8 mouse cellular contexts compared by ENCODE assay signal in the genomic region with DNA sequence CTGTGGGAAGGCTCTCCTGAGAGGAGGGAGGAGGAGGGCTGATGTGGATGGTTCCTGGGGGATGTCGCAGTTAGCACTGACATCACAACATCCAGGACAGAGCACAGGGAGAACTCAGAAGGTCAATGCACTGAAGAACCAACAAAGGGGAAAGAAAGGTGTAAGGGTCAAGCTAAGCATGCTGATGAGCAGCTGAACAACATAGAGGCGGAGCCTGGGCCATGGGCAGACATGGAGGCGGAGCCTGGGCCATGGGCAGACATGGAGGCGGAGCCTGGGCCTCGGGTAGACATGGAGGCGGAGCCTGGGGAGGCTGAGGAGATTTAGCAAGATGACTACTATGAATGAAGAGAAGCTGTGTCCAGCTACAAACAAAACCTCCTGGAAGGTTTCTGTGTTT. TPM values are rescaled to one million over a fixed set of nuclear protein-coding genes. Genes with fewer than 3 reads are reported as not detected.
A peak's percentile ranks its signal among the peaks of the same experiment; 100 is the strongest.
DNase-seq lines count a peak whose midpoint lies in the region; ATAC-seq and TF ChIP-seq lines count a peak whose summit lies in the region.

No protein-coding gene starts in this region.

- TF ChIP-seq EP300 in liver, postnatal 0 days (IDR thresholded peaks at IDR 0.05; ENCODE audit: low read depth): no peak

- peak; percentile 86 for ATAC-seq in kidney, postnatal 0 days (replicated peaks; ENCODE audit: low FRiP score, low read depth)
- no peak for ATAC-seq in kidney, embryonic 14.5 days (ENCODE audit: low FRiP score, low TSS enrichment)
- ATAC-seq in erythroblast, adult 5-6 weeks (replicated peaks; ENCODE audit: low FRiP score, poor library complexity, severe bottlenecking): peak; percentile 89
- peak; percentile 85 for ATAC-seq in liver, postnatal 0 days
- no peak for ATAC-seq in inflammation-experienced regulatory T-cells, adult 6 months

- DNase-seq in kidney, postnatal 0 days (ENCODE audit: low spot score): no peak
- peak; percentile 34 for DNase-seq in ES-CJ7 (ENCODE audit: low read depth, low spot score)
- peak; percentile 69 for DNase-seq in liver, postnatal 0 days
- no peak for DNase-seq in gastrocnemius, postnatal 4 days (ENCODE audit: low spot score in 2 of 2)
- no peak for DNase-seq in urinary bladder, postnatal 10 days (ENCODE audit: low spot score)

- no peak overlapping the region for H3K27ac ChIP-seq in kidney, postnatal 0 days
- no peak overlapping the region for H3K27ac ChIP-seq in kidney, embryonic 14.5 days (ENCODE audit: low read depth, low read length)
- H3K27ac ChIP-seq in liver, postnatal 0 days (ENCODE audit: low read depth): no peak overlapping the region

- 86% methylated on average over 6 of the region's 6 CpGs for WGBS in kidney, postnatal 0 days
- WGBS in kidney, embryonic 14.5 days: 82% methylated on average over 6 of the region's 6 CpGs
- WGBS in liver, postnatal 0 days (ENCODE audit: insufficient replicate concordance): 69% methylated on average over 6 of the region's 6 CpGs

- no peaks in the 10 kb centered on the region for H3K36me3 ChIP-seq in kidney, postnatal 0 days (ENCODE audit: insufficient read depth, low read length)
- no peaks in the 10 kb centered on the region for H3K36me3 ChIP-seq in kidney, embryonic 14.5 days (ENCODE audit: control insufficient read depth, insufficient read depth, low read length)
- no peaks in the 10 kb centered on the region for H3K36me3 ChIP-seq in liver, postnatal 0 days (replicated peaks; ENCODE audit: insufficient read depth, low read length)

- H3K4me3 ChIP-seq in kidney, postnatal 0 days (replicated peaks; ENCODE audit: low read depth, low read length): no peak overlapping the region
- H3K4me3 ChIP-seq in kidney, embryonic 14.5 days (ENCODE audit: low read length): no peak overlapping the region
- no peak overlapping the region for H3K4me3 ChIP-seq in liver, postnatal 0 days (ENCODE audit: low read depth, low read length)

- no peak for TF ChIP-seq CTCF in kidney, postnatal 0 days (IDR thresholded peaks at IDR 0.05; ENCODE audit: low read depth)
- TF ChIP-seq CTCF in liver, postnatal 0 days (IDR thresholded peaks at IDR 0.05; ENCODE audit: low read depth): no peak

- no peaks in the 10 kb centered on the region for H3K4me1 ChIP-seq in kidney, postnatal 0 days (replicated peaks; ENCODE audit: insufficient read depth, low read length)
- no peaks in the 10 kb centered on the region for H3K4me1 ChIP-seq in kidney, embryonic 14.5 days (ENCODE audit: control insufficient read depth, insufficient read depth, low read length)
- peaks cover 37% of the 10 kb centered on the region for H3K4me1 ChIP-seq in liver, postnatal 0 days (ENCODE audit: insufficient read depth)

- H3K4me2 ChIP-seq in kidney, postnatal 0 days (ENCODE audit: low read length): no peak overlapping the region
- H3K4me2 ChIP-seq in kidney, embryonic 14.5 days (replicated peaks; ENCODE audit: low read depth, low read length): no peak overlapping the region
- no peak overlapping the region for H3K4me2 ChIP-seq in liver, postnatal 0 days (ENCODE audit: low read depth, low read length)

- no peak overlapping the region for H3K9ac ChIP-seq in kidney, postnatal 0 days (ENCODE audit: low read depth, low read length)
- no peak overlapping the region for H3K9ac ChIP-seq in kidney, embryonic 14.5 days (ENCODE audit: low read depth, low read length)
- H3K9ac ChIP-seq in liver, postnatal 0 days (replicated peaks): no peak overlapping the region

- H3K27me3 ChIP-seq in kidney, postnatal 0 days (ENCODE audit: insufficient read depth, low read length): no peaks in the 10 kb centered on the region
- no peaks in the 10 kb centered on the region for H3K27me3 ChIP-seq in kidney, embryonic 14.5 days (ENCODE audit: control insufficient read depth, insufficient read depth, low read length)
- no peaks in the 10 kb centered on the region for H3K27me3 ChIP-seq in liver, postnatal 0 days (ENCODE audit: insufficient read depth, low read length)

- H3K9me3 ChIP-seq in kidney, postnatal 0 days (replicated peaks; ENCODE audit: low read length): no peaks in the 10 kb centered on the region
- H3K9me3 ChIP-seq in kidney, embryonic 14.5 days (ENCODE audit: control insufficient read depth, low read length): no peaks in the 10 kb centered on the region
- H3K9me3 ChIP-seq in liver, postnatal 0 days (ENCODE audit: low read length): peaks cover under 1% of the 10 kb centered on the region; the same call in 1 of the 2 replicates

RNA-seq across cellular contexts. Expression of a gene that starts 17.8 kb away (rescaled TPM):
- 18.3 and 19.3 TPM in 2 replicates for polyA plus RNA-seq in kidney, postnatal 0 days (2015; fragmentation: Nextera tagmentation; extraction: Ambion mirVana)
- polyA plus RNA-seq in kidney, embryonic 14.5 days (2014; fragmentation: Nextera tagmentation; extraction: Ambion mirVana): 5.5 and 13.9 TPM in 2 replicates
- total RNA-seq in erythroblast, adult 5-6 weeks (2015; ENCODE audit: low replicate concordance): 51.4 and 53.0 TPM in 2 replicates
- 84.8 and 110 TPM in 2 replicates for total RNA-seq in erythroblast, adult 5-6 weeks (2017; ENCODE audit: low replicate concordance)
- 11.6 and 12.4 TPM in 2 replicates for polyA plus RNA-seq in liver, postnatal 0 days (2015; fragmentation: Nextera tagmentation; extraction: Ambion mirVana)
- 10 to 100 TPM; 29.2 to 38.6 (median 31.3) TPM for polyA plus RNA-seq in inflammation-experienced regulatory T-cells, adult 6 months (2017; shearing (Covaris generic))
- total RNA-seq in gastrocnemius, postnatal 4 days (2021): 10 to 100 TPM; 15.4 to 18.1 TPM

Comparison
In these comparisons a context has a peak if more than half of its experiments do, and no peak if none do; other contexts are left out.
1. ATAC-seq: peak in kidney, postnatal 0 days (single experiment), erythroblast, adult 5-6 weeks (single experiment) and liver, postnatal 0 days (single experiment); none in kidney, embryonic 14.5 days (single experiment) and inflammation-experienced regulatory T-cells, adult 6 months (single experiment).
2. DNase-seq: peak in ES-CJ7 (single experiment) and liver, postnatal 0 days (single experiment); none in kidney, postnatal 0 days (single experiment), gastrocnemius, postnatal 4 days (0 of 2) and urinary bladder, postnatal 10 days (single experiment).